Mouse (Mus musculus): ENCODE results near the gene Ednra.

Ednra gene

DNA sequence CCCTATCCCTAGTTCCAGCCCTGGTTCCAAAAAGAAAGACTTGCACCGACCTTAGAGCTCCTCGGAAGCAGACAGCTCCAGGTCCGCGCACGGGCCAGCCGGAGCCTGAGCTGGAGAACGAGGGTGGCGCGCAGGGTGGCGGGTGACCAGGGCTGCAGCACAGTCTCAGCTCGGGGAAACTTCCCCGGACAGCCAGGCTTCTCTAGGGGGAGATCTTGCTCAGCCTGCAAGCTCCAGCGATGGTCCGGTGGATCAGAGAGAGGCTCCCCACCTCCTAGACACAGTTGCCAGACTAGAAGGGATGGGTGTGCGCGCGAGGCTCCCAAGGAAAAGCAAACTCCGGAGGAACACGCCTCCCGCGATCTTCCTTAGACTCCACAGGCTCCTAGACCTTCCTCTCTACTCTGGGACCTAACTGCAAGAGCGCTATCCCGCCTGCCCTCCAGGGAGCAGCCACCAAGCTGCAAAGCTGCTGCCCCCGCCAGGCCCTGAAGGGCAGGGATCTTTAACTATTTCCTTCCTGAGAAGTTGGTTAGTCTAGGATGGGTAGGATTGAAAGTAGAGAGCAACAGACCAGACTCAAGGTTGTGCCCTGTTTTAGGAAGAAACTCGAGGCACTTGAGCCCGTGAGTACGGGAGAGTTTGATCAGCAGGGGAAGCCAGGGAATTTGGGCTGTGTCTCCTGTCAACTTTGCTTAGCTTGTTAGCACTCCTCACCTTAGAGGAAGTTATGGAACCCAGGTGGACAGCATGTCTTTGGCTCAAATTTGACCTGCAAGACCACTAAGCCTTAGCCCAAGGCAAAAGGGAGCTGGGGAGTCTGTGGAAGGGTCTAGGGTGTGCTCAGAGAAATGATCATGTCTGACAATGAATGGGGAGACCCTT lies at the start of gene Ednra:
Gene Ednra (minus strand): TSS at position 419 of the 885 bp plus-strand sequence.
- DNase-seq (ENCODE audit: extremely low spot score, low spot score), result peak; percentile 82

DNA sequence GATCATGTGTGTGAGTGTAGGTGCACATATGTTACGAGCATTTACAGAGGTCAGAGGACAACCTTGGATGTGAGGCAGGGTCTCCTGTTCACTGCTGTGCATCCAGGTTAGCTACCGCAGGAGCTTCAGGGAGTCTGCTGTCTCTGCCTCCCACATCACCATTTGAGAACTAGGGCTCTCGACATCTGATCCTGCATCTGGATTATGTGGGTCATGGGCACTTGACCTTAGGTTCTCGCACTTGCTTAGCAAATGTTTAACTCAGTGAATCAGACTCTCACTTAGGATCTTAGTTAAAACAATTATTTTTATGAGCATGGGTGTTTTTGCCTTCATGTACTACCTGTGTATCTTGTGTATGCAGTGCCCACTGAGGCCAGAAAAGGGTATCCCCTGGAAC lies 49.6 kb upstream of the Ednra start:
- DNase-seq (ENCODE audit: extremely low spot score, low spot score), result no peak

DNA sequence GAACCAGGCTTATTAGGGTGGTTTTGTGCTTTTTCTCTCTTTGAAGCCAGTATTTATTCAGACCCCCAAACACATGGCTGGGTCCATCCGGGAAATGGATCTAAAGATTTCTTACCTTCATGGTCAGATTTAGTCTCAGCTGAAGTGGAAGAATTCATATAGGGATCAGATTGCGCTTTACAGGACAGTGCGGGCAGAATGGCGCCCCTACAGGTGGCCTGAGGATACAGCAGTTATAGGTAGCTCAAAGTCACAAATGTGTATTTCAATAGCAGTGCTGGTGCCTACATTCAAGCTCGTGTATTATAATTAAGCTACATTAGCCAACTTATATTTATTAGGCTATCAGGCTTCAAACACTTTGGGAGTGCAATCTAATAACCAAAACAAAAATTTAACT lies 49.0 kb upstream of the Ednra start:
- no peak for DNase-seq (ENCODE audit: extremely low spot score, low spot score)

DNA sequence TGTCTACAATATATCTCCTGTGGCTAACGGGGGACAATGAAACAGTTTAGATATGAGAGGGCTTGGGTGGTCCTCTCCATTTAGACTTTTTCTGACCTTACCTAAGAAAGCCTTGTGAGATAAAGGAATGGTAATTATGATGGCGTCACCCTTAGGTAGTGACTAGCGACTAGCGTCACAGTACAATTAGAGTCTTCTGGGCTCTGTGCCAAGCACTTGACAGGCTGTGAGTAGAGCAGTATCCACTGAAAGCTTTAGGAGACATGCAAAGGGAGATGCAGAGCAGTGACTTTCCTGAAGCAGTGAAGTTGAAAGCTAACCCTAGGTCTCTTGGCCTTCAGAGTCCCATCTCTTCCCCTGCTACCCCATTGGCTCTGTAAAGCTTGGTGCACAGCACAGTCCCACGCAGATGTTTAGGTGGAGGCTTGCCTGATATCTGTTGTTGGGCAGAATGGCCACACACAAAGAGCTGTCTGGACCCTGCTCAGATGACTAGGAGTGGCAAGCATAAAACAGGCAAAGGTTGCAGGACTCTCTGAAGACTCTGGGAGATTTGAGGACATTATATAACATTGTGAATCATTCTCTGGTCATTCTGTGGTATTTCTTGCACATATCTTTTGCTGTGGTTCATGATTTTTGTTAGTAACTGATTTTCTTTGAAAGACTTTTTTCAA lies 48.1 kb upstream of the Ednra start:
- no peak for DNase-seq (ENCODE audit: extremely low spot score, low spot score)

DNA sequence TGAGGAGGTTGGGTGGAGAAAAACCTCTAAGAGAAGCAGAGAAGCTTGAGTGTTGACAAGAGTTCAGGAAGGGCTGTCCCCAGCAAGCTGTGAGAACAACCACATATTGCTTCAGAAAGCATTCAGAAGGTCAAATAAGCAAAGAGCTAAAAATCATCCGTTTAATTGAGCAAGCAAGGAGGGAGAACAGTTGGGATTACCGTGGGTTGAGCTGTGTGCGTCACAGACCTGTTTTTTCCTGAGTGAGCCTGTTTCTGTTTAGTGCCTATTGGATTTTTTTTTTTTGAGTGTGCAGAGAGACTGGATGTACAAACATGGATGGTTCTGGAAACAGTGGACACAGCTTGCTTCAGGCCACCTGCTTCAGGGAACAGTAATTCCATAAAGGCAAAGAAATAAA lies 46.7 kb upstream of the Ednra start:
- peak; percentile 7 for DNase-seq (ENCODE audit: extremely low spot score, low spot score)

DNA sequence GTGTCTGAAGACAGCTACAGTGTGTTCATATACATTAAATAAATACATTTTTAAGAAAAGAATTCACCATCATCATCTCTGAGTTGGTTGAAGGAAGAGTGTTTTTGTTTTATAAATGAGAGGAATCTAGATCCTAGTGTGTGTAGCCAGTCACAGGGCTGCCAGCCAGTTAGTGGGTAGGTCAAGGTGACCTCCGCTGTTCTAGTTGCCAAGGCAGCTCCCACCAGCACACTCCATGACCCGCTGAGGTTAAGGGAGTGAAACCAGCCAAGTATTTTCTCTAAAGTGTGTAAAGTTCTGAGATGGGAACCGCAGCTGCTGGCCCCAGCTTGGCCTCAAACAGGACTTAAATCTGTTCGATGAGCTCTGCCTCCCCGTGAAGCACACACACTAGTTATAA lies 44.7 kb upstream of the Ednra start:
- DNase-seq (ENCODE audit: extremely low spot score, low spot score), result peak; percentile 6

DNA sequence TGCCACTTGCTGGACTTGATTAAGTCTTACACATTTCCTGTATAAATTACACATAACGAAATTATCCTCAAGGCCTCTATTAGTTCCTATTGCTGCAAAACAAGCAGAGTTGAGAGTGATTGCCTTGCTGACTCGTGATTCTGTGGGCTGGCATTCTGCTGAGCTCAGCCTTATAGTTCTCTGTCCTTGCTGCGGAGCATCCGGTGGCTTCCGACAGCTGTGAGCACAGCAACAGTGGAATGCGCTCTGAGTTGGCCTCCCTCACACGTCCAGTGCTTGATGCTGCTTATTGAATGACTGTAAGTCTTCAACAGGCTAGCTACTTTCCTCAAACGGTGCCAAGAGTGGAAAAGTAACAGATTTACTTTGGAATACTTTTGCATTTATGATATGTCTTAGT lies 40.0 kb upstream of the Ednra start:
- no peak for DNase-seq (ENCODE audit: extremely low spot score, low spot score)

DNA sequence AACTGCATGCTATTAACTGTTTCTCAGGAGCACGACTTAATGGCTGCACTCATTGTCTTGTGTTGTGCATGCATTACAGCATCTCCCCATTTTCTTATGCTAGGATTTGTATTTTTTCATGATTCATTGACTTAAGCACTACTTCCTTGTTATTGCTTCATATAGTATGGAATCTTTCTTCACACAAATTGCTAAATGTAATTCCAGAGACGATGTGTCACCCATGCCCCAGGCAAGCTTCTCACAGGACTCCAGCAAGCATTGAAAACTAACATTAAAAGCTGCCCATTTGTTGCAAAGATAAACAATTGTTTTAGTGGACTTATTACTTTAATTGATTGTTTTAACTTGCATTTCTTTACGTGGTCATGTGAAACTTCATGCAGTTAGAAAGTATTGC lies 38.7 kb upstream of the Ednra start:
- no peak for DNase-seq (ENCODE audit: extremely low spot score, low spot score)

DNA sequence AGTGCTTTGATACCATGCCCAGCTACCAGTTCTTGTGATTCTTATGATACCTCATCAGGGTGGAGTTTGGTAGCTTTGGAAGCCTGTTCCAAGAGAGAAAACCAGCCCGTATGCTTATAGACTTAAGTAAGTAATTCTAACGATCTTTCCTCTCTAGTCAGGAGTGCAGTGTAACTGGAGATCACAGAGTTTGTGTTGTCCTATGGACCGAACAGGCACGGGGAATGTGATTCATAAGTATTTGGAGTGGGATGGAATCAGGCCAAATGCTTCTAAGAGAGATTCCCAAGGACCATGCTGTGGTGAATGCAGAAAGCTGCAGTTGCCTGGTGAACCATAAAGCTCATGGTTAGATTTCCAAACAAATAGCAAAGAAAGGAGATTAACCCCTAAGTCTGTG lies 31.2 kb upstream of the Ednra start:
- DNase-seq (ENCODE audit: extremely low spot score, low spot score), result no peak

DNA sequence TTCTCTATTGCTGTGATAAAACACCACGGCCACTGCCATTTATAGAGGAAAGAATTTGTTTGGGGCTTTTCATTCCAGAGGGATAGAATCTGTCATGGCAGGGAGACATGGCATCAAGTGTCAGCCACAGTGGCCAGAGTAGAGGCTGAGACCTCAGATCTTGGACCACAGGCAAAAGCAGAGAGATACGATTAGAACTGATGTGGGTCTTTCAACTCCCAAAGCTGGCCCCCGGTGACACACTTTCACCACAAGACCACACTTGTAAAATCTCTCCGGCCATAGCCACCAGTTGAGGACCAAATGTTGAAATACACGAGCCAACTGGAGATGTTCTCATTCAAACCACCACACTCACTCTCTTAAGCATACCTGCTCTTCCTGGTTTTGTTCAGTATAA lies 29.5 kb upstream of the Ednra start:
- DNase-seq (ENCODE audit: extremely low spot score, low spot score), result no peak

DNA sequence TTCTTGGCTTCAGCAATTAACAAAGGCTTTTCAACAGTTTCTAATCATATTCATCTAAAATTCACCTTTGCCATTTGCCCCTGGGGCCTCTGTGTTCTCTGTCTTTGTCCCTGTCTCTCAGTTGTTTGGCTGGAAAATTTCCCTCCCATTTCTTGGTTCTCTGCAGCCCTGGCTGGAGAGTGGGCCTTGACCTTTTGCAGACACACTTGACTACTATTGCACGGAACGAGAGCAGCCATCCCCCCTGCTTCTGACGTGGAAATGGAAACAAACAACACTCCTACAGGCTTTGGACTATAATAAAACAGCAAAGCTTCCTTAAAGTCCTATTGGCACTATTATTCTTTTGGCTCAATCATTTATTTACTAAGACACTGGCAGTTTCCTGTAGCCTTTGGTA lies 27.8 kb upstream of the Ednra start:
- no peak for DNase-seq (ENCODE audit: extremely low spot score, low spot score)

DNA sequence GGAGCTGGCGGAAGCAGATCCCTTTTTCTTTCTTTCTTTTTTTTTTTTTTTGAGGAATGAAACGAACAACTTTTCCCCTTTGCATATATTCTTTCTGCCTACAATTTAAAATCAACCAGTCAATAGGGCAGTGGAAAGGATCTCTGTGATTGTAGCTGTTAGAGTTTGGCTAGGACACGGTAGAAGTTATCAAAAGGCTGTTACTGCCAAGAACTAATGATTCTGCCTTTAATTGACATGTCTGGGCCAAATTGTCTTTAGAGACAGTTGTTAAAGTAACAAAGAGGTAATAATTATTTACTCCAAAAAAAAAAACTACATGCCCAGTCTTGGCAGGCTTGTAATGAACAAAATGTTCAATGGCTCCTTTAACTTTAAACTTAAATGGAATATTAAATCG lies 26.1 kb upstream of the Ednra start:
- DNase-seq (ENCODE audit: extremely low spot score, low spot score), result no peak

DNA sequence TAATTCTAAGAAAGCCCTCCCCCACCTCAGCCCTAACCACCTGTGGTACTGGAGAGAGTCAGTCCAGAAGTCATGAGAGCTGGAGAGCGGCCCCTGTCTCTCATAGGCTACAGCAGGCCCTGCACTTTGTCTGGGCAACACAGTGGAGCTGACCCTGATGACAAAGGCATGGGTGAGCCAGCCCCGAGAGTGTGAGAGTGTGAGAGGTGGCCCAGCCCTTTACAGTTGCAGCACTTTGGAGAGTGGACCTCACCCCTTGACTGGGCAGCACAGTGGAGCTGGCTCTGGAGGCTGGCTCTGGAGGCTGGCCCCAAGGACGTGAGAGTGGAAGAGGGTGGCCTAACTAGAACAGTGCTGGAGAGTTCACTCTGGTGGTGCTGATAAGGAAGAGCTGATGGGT lies 20.2 kb upstream of the Ednra start:
- DNase-seq (ENCODE audit: extremely low spot score, low spot score), result no peak

DNA sequence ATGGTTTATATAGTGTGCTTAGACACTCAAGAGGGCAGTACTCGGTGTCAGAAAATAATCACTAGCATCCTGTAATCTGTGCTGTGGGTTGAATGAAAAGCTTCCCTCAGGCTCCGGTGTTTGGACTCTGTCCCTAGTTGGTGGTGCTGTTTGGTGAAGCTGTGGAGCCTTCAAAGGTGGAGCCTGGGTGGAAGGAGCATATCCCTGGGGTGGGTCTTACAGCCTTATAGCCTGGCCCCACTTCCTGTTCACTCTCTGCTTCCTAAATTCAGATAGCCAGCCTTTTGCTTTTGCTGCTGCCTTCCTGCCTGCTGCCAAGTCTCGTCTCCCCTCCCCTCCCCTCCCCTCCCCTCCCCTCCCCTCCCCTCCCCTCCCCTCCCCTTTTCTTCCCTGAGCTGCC lies 18.1 kb upstream of the Ednra start:
- DNase-seq (ENCODE audit: extremely low spot score, low spot score), result no peak

DNA sequence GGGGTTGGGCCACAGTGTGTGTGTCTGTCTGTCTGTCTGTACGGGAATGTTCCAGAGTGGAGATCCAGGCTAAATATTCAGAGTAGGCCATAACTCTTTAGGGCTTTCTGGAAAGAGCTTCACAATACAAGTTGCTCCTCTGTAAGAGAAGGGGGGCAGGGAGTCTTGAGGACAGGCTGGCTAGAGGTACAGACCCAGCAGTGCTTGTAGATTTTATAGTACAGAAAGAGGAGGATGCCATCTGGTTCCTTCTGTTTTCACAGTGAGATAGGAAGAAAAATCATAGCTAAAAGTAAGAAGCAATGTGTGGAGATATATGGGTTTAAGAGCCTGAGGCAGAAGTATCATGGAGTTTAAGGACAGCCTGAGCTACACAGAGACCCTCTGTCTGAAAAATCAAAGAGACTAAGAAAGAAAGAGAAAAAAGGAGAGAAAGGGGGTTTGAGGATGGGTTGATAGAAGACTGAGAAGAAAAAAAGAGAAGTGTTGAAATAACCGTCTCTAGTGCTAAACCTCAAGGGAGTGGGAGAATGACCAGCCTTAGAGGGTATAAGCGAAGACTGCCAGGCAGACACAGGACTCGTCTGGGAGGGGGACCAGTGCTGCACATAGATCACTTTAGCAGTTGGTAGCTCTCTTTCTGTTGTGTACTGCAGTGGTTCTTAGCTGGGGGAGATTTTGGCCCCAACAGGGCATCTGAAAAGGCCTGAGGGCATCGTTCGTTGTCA lies 16.9 kb upstream of the Ednra start:
- no peak for DNase-seq (ENCODE audit: extremely low spot score, low spot score)

DNA sequence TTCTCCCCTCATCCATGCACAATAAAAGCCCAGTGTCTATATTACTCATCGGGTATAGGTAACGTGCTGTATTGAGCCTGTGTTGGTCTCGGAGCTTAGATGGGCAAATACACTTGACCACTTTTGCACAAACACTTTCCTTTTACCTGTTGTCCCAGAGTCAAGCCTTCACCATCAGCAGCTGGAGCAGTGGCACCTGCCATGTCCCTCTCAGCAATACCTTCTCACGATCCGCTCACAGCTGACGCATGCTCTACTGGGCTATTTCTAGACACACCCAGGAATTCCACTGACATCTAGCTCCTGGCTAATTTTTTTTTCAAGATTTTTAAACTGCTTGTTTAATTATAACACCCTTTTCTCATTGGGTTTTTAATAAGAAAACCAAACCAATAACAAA lies 14.2 kb upstream of the Ednra start:
- DNase-seq (ENCODE audit: extremely low spot score, low spot score), result no peak

DNA sequence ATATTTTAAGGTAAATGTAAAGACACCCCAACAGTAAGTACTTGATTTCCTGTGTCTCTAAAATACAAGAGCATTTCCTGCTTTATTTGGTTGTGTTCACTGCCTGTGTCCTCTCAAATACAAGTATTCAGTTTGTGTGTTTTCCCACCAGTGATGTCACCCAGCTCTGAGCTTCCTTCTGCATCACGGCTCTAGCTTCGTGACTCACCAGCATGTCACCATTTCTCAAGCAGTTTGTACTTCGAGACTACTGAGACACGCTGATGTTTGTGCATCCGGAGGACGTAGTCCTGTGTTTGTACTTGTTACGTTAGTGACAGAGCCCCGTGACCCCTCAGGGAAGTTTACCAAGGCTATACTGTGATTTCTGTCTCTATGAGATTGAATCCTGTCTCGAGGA lies 13.1 kb upstream of the Ednra start:
- no peak for DNase-seq (ENCODE audit: extremely low spot score, low spot score)

DNA sequence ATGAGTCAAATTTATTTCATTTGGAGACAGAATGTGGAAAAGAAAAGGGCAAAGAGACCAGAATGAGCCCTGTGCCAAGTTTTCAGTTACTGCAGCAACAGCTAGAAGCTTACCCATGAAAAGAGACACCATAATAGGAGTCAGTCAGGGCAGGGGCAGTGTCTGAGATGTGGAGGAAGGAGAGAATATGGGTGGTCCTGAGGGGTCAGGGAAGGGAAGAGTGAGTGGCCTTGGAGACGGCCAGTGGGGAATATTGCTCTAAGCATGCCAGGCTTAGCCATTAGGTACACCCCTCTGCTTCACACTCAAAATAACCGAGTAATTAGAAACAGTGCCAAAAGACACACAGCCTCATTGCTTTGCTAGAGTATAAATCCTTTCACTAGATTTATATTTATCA lies 9.5 kb upstream of the Ednra start:
- DNase-seq (ENCODE audit: extremely low spot score, low spot score), result no peak

DNA sequence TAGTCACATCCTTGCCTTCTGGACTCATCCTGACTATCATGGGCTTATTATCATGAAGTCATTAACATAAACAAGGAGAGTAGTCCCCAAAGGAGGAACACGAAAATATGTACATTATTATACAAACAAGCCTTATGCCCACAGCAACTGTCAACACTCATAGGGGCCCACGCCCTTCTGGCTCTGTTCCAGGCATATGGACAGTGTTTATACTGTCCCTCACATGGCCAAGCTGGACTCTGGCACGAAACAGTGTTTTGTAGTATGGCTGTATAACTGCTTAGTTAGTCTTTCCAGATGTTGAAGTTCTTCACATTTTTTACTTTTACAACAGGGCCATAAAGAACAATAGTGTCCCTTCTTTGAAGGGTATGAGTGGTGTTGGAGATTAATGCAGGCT lies 8.7 kb upstream of the Ednra start:
- DNase-seq (ENCODE audit: extremely low spot score, low spot score), result no peak

DNA sequence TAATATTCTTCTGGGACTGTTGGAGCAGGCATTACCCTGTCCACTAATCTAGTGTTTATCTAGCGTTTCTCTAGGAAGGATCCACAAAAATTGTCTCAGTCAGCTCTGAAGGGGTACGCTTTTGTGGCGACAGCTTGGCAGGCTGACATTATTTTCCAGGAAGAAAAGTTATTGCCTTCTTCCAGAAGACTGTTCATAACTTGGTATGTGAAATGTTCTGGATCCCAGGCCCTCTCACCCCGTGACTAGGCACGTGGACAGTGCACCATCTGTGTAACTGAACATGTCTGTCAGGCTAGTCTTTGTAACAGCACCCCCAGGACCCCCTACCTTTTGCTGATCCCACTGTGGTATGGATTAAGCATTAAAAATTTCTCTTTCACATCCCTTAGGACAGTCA lies 1.1 kb upstream of the Ednra start:
- no peak for DNase-seq (ENCODE audit: extremely low spot score, low spot score)

DNA sequence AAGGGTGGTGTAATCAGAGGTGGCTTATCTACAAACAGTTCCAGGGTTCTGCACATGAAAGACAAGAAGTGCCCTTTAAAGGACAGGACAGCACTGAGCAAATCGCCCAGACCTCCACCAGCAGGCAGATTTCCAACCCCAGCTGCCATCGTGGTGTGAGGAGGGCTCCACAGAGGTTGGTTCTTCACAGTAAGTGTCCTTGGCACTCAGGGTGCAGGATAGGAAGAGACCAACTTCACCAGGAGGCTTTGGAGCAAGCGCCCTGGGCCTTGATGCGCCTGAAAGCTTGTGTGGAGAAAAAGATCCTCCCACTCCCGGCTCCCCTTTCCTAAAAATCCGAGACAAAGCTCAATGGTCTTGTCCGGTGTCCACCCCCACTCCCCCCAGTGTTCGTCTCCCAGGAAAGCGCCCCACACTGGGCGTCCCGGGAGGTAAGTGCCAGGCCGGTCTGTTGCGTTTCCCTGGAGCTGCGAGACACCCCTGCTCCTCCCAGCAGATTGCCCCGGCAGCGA lies 674 bp downstream of the Ednra start:
- DNase-seq (ENCODE audit: extremely low spot score, low spot score), result no peak

DNA sequence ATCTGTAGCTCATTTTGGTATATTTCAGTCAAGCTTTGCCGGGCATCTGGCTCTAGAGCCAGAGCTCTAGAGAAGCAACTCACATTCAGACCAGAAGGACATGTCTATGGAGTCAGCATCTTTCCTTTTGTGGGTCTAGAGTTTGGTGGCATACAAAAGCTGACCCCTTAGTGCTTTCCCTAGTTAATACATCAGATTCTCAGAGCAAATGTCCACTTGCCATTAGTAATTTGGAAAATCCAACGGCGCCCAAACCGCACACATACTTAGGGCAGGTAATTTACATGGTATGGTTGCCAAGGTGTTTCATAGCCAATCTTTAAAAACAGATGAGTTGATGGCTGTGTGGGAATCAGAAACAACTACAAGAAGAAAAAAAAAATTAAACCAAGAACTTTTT lies 1.2 kb downstream of the Ednra start:
- DNase-seq (ENCODE audit: extremely low spot score, low spot score), result no peak
